Mouse (Mus musculus): ENCODE measurements at regions not wholly inside any gene's neighbourhood (a gene's known extent, or its start where the extent isn't known, plus 50 kb on each side); places are given as distances from the start of the nearest gene placed in this dataset.

DNA sequence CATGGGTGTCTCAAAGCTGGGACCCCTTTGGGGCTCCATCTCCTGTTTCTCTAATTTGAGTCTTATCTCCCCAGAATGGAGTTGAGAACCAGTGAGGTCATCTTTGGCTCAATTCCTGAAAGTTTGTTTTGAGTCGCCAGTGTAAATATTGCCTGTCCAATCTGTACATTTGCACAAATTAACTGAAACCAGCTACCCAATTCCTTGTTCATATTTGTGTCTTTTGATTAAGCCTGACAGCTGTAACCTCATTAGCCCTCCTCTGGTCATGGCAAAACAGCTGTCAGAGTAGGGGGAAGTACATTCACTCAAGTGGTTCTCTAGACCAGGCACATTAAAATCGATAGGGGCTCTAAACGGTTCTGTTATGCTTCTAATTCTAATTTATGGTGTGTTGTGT is 177.0 kb downstream of the Rps12 start:
- DNase-seq = no peak

DNA sequence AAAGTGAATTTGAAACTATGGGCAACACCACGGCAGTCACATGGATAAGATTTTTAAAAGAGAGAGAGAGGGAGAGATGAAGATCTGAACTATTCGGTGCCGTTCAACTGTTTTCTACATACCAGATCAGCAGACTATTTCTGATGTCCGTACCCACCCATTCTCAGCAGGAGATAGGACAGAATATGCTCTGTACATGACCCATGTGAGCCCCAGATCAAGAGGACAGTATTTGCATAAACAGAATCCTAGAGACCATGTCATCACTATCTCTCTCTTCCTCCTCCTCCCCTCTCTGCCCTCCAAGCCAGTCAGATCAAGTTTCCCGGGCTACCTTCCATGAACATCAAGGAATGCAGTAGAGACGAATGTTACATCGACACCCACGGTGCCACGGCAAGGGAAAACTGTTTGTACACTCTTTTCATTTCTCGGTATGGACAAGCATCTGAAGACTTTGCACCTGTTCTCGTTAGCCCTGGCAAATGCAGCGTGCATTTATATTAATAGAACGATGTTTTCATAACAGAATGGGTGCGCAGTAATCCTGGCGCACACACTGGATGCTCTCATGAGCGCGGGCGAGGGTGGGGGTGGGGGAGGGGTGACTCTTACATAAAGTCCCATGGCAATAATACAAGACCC is 177.7 kb downstream of the Rps12 start:
- no peak for DNase-seq

DNA sequence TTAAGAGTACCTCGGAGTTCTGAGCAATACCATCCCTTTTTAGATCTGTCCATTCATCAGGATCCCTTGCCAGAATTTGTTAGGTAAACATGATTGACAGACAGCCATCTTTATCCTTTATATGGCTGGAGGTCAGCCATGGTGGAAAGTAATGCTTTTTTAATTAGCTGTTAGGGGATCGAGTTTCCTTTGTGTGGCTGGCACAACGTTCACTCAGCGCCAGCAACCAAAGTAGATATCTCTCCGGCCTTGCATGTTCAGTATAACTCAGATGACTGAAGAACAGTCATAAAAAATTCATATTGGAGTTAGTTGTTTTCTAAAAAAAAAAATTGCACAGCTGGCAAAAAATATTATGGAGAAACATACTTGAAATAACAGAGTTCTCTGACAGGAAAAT is 186.4 kb downstream of the Rps12 start:
- DNase-seq = no peak

DNA sequence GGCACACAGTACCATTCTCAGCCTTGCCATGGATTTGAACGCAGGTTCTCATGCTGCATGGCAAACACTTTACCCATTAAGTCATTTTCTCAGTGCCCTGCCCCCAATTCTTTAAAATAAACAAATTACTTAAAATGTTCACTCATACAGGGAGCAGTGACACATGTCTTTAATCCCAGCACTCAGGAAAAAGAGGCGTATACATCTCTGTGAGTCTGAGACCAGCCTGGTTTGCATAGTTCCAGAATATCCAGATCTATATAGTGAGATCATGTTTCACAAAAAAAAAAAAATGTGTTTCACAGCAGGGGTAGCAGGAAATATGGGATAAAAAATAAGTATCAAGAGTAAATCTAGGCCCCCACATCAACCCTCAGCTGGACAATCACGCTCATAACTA is 191.5 kb downstream of the Rps12 start:
- no peak for DNase-seq

DNA sequence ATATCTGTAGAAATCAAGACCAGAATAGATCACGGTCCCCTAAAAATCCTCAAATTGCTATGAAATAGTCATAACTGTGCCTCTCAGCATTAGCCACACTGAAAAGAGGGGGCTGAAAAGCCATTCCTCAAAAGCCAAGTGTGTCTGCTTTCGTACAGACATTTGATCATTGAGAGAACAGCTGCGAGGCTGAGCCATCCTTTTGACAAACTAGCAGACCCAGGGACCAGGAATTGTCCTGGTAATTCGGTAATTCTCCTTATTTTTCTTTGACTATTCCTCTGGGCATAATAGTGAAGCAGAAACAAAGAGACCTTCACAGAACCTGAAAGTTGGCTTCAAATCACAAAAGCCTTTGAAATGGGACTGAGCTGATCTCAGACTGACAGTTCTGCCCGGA is 206.8 kb downstream of the Rps12 start:
- no peak for DNase-seq

DNA sequence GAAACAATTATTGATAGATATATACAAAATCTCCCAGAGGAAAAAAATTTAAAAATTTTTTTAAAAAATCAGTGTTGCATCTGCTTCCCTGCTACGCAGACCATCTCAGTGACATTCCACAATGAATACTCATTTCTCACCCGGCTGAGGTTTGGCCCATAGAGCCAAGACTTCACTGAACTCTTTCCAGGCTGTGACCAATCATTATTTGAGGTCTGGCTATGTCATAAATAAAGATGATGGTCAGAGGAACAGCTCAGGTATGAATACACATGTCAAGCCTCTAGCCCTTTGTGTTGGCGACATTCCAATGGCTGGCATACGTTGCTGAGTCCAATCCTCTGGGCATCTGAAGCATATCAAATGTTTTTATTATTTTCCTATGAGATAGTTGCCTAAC is 216.1 kb downstream of the Rps12 start:
- no peak for DNase-seq

DNA sequence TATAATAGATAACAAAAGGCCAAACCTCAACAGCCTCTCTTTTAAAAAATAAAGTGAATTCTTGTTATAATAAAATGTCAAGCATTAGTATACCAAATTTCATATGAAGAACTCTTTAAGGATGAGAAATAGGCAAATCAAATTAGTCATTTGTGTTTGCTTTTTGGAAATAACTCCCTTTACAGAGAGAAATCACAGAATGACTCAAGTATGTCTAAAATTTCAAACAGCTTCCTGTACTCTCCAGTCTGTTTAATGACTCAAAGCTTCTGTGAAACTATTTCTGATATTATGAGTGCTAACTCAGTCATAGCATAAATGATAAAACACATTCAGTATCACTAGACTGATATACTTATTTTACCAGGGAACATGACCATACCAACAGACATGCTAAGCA is 217.7 kb downstream of the Rps12 start:
- DNase-seq = no peak

DNA sequence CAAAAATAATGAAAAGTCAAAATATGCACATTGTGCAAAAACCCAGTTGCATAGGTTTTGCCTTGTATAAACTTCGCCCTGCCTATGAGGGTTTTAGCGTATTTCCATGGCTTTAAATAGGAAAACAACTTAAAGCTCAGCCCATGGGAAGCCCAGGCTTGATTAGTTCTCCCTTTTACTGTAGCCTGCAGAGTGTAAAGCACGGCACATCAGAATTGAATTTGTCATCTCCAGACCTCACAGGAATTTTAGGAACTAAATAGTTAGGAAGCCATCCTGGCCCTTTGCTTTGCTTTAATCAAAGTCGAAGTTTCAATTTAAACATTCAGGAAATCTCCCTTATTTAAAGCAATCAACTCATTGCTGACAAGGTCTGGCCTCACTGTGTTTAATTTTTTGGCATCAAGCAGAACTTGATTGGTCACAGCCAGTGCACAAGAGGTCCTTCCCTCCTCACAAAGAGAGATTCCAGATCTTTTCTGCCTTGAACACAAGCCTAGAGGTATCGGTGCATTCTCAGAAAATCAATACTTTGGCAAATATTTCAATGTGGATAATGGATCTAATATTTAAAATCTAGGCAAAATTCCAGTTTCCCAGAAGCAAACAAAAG is 211.8 kb upstream of the Eya4 start:
- no peak for DNase-seq

DNA sequence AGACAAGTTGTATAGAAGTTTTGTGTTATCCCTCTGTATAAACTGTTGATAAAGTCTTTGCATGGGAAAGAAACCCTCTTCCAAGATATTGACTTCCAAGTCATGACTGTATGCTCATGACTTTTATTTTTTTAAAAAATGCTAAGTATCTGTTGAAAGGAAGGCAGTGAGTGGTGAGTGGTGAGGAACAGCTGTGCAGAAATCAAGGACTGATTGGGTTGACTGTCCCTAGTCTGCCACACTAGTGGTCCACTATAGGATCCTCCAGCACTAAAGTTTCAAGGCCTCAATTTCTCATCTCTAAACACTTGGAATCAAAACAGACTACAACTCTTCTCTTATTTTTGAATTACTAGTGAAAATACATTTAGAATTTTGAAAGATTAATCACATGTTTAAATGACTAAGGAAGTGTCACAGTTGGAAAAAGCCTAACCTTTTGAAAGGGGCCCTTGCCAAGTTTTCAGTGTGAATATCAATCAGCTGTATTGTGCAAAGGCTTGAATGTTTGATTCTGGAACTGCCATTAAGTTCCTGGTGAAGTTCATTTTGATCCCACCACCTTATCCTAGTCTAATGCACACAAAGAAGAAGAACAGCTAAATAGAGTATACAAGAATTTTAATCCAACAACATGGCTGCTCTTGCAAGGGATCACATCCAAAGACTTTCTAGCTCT is 209.5 kb upstream of the Eya4 start:
- DNase-seq = no peak

DNA sequence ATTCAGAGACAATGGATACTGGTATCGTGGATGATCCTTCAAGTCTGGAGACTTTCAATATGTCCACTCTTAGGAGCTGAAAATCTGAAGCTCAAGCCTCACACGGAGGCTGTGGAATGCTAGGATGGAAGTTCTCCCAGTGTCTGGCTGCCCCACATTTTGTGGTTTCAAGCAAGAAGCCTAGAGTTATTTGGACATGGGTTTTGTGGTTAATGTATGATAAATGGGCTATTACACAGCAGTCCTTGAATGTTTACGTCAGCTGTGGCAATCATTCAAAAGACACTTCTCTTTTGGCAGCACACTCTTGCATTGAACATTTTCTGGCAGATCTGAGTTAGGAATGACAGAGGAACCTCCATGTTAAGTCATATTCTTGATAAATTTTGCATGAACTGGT is 207.2 kb upstream of the Eya4 start:
- no peak for DNase-seq

DNA sequence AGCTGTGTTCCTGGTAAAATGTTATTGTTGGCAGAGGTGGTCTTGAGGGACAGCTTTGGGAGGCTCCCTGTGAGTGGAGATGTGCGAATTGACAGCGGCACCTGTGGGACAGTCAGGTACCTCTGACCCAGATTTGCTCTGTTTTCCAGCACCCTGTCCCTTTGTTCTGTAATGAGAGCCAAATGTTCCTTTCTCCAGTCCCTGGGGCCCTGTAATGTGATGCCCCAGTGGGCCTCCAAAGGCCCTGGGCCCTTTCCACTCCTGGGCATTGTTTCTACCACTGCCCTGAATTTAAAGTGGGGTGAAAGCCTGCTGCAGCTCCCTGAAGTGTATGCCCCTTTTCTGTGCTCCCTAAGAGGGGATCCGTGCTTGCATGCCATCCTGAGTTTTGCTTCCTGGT is 198.6 kb upstream of the Eya4 start:
- no peak for DNase-seq

DNA sequence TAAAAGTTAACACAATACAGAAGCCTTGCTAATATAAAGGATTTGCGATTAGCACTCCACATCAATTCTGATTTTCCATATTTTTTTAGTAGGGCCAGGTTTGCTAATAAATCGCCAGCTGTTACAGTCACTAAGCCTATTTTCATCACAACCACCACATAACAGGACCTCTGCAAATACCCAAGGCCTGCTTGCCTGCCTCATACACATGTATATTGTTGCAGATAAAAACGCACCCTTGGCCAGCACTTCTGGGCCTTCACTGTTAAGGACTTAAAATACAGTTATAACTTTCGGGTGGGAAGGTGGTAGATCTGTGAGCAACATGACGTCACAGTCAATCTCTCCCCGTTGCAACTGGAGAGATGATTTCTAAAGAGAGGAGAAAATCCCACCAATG is 197.7 kb upstream of the Eya4 start:
- DNase-seq = no peak

DNA sequence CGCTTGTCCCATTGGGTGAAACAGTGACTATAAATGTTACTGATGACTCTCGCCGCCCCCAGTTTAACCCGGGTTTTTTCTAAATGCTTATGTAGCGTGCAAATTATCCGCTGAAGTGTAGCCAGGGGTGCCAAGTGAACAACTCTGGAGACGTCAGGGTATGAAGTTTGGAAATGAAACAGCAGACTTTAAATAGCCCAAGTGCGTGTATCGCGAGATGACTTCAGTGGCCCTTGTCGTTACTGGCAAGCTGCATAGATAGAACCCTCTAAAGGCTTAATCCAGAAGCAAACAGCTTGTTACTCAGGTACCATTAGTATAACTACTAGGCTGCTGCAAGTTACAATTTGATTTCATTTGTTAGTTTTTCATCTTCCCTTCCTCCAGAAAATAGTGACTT is 192.1 kb upstream of the Eya4 start:
- no peak for DNase-seq

DNA sequence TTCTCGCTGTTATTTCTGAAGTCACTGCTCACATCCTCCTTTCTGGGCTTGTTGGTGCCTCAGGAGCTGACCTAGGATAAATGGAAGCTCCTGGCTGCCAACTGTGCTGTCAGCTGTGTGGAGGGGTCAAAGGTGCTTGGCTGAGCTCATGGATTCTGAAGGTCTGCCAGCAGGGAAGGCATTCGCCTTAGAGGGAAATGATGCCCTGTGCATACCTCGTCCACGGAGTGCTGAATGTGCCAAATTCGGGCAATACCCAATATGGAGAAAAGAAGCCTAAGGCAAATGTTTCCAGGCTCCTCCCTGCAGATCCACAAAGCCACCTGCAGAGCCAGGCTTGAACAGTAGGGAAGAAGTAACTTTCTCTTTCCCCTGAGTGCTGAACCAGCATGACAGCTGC is 191.3 kb upstream of the Eya4 start:
- peak; percentile 67 for DNase-seq

DNA sequence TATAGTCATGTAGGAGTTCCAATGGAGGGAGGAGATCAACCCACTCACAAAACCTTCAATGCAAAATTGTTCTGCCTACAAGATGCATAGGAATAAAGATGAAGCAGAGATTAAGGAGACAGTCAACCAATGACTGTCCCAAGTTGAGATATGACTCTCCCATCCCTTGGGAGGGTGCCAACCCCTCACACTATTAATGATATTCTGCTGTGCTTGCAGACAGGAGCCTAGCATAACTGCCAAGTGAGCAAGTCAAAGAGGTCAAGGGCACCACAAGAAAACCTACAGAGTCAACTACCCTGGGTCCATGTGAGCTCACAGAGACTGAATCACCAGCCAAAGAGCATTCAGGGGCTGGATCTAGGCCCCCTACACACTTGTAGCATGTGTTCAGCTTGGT is 184.1 kb upstream of the Eya4 start:
- DNase-seq = no peak

DNA sequence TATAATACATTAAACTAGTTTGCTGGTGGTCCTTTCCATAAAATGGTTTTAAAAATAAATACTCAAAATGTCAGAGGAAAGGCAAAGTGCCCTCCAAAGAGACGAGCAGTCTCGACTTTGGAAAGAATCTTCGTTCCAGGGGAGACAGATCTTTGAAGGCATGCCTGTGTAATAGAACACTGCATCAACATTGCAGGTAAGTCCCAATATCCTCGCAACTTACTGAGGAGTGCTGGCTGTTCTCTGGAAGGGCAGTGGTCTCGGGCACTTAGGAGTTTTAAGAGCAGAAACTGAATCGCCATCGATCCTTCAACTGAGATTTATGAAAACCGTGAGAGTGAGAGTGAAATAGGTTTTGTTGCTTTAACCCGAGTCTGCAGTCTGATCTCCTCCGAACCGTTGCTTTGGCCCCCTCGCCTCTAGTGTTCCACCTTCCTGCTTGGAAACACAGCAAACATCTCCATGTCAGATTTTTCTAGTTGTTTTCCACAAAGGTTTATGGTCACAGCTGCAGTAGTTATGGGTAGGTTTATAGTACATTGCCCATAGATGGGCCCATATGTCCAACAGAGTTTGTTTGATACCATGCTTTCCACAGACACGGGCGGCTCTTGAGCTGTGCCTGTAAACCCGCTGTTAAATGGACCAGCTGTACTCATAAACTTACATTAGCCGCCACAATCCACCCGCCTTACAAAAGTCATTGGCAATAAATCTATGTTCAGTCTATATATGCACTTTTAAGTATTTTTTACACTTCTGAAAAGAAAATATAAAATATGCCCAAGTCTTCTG is 181.6 kb upstream of the Eya4 start:
- DNase-seq = no peak

DNA sequence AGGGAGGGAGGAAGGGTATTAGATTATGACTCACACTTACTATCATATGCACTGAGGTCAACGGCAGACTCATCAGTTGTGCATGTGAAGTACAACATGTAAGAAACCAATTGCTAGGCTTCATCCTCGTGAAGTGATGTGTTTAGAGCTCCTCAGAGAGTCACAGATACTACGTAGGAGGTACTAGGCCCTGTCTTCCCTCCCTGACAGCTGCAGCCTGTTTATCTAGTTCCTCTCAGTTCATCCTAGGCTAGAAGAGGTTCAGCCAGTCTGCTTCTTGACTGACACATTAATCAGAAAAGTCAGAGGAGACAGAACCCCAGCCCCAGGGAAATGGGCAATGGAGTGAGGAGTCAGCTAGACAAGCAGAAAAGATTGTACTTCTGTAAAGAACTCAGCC is 180.1 kb upstream of the Eya4 start:
- DNase-seq = no peak

DNA sequence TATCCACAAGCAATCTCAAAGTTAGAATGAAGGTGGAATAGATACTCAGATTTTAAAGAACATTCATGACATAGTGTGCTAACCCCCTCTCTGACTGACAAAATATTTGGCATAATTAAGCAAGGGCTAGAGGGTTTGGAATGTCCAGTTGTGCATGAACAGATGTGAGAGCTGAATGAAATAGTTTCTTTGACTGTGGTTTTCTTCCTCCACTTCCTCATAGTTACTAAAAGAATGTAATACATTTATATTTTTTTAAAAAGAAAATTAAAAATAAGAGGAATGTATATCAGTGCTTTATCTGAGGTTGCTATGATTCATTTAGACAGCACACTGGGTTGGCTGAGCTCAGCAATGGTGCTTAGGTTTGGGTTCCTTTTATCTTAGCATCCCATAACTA is 176.2 kb upstream of the Eya4 start:
- DNase-seq = no peak

DNA sequence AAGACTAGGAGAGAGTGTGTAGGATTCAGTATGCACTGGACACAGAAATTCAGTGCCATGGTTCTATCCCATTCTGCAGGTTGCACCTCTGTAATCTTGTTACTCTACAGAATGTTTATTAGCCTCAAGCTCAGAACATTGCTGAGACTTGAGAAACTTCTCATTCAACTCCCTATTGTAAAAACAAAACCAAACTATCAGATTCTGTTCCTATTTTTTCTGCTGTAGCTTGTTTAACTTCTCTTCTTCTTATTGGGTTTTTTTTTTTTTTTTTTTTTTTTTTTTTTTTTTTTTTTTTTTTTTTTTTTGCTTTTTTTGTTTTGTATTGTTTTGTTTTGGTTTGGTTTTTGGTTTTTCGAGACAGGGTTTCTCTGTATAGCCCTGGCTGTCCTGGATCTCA is 172.1 kb upstream of the Eya4 start:
- DNase-seq = no peak

DNA sequence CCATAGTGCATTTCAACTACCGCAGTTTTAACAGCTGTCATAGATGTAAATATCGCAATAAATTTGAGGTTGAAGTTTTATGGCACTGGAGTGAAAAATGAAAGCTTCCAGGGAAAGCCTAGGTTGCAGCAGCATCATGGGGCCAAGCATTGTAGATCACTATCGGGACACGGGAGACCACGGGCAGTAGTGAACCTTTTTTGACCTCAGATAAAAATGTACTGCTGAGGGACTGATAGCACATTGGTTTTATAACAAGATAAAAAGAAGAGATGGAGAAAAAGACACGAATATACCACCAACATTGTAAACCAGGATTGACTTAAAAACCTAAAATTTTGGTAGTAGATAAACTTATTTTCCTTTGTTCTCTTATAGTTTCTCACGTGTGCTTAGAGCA is 143.1 kb upstream of the Eya4 start:
- DNase-seq = no peak

DNA sequence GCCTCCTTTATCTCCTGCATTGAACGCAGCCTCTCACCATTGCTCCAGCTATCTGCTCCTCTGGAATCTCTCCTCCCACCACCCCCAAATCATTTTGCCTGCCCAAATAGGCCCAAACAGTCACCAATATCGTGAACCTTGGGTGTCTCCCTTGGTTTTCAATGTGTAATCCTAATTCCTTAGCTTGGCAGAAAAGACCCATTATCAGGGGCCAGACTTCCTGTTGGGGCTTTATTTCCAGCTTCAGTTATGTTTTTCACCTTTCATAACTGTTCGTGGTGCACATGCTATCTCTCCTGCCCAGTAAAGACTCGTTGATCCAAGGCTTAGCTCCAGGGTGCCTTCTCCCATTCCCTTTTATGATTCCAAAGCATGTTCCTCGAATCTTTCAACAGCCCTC is 142.4 kb upstream of the Eya4 start:
- no peak for DNase-seq

DNA sequence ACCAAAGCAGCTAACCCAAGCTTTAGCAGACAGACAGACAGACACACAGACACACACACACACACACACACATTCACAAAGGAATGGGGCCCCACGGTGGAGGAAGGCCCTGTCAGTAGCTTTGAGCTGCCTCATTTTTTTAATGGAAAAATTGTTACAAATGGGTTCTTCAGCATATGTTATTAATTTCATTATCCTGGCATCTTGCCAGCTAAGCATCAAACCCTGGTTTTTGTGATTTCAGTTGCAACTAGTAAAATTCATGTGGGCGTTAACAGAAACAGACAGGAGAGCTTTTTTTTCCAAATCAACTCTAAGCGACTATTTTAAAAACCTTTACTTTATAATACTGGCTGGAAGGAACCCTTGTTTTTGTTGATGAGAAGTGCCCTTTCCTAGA is 138.4 kb upstream of the Eya4 start:
- no peak for DNase-seq

DNA sequence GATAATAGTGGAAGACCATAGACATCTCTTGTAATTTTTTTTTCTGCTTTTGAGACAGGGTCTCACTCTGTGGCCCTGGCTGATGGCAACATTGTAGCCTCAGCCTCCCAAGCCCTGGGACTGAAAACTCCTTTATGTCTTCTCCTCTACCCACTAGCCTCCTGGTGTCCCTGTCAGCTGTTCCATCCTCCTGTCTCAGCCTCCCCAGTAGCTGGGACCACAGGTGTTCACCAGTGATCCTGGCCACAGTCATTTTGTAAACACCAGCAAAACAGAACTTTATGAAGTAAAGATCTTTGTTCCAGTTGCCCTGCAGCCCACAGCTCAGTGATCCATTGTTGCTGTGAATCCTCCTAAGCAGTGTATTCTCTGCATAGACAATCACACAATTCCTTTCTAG is 129.9 kb upstream of the Eya4 start:
- DNase-seq = no peak

DNA sequence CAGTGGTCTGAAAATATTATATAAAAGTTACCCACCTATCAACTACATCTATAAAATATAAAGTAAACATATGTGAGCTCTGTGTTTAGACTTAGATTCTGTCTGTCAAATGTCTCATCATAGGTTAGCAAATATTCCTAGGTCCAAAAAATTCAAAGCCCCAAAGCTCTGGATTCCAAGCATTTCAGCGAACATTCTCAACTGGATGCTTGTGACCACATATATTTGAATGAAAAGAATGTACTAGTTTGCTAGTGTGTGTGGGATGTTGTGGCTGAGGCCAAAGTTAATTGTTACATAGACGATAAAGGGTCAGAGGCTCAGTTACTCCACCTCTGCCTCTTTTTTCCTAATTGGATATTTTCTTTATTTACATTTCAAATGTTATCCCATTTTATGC is 128.3 kb upstream of the Eya4 start:
- DNase-seq = no peak
